In genomic region chr3:129215241-129215750, GRCm38 (mm10) we compare ENCODE assay signal across 10 mouse cellular contexts. TPM values are rescaled to one million over a fixed set of nuclear protein-coding genes. Genes with fewer than 3 reads are reported as not detected.
DNase-seq lines count a peak whose midpoint lies in the region; ATAC-seq lines count a peak whose summit lies in the region.
"Had no signal": no experiment of that assay in that cellular context is flagged by ENCODE, and none has a peak within 500 bp of the region (broad histone marks: within the 10 kb centered on the region; RNA-seq: fewer than 3 reads in every experiment).

No protein-coding gene starts in this region.

- H3K4me1 ChIP-seq in neural tube, embryonic 11.5 days (ENCODE audit: control insufficient read depth, insufficient read depth, low read length), result peaks cover 5% of the 10 kb centered on the region

- no peaks in the 10 kb centered on the region for H3K36me3 ChIP-seq in neural tube, embryonic 11.5 days (ENCODE audit: control insufficient read depth, insufficient read depth, low read length)

- H3K27ac ChIP-seq in neural tube, embryonic 11.5 days (ENCODE audit: low read depth, low read length), result no peak overlapping the region

- ATAC-seq in neural tube, embryonic 11.5 days (ENCODE audit: insufficient read depth, low FRiP score, low TSS enrichment), result no peak
- ATAC-seq in erythroid progenitor cell, adult 5-6 weeks (replicated peaks; ENCODE audit: low FRiP score, poor library complexity, severe bottlenecking), result no peak

- no peak overlapping the region; the same call in 1 of the 2 replicates for H3K4me2 ChIP-seq in neural tube, embryonic 11.5 days (ENCODE audit: low read depth)

- H3K27me3 ChIP-seq in neural tube, embryonic 11.5 days (ENCODE audit: control insufficient read depth, insufficient read depth, low read length), result peaks cover 91% of the 10 kb centered on the region

- H3K4me3 ChIP-seq in neural tube, embryonic 11.5 days (ENCODE audit: low read depth, low read length), result peak overlapping the region; percentile 45

- DNase-seq in kidney, adult 18-20 months, result peak; percentile 37
- no peak for DNase-seq in kidney, adult 9 months
- DNase-seq in embryo, embryonic 11 days, result peak; percentile 42
- DNase-seq in induced T-regulatory cell, adult 2 months (ENCODE audit: low read depth), result peak; percentile 18
- DNase-seq in neural tube, embryonic 11.5 days (ENCODE audit: low spot score), result peak; percentile 56
- DNase-seq in right cerebral cortex, postnatal 4 days, result no peak
- DNase-seq in thymus, postnatal 14 days, result no peak
- DNase-seq: cerebellum, postnatal 25 days; right cerebral cortex, adult 18-20 months had no signal

- H3K9me3 ChIP-seq in neural tube, embryonic 11.5 days (ENCODE audit: control insufficient read depth, low read length), result no peaks in the 10 kb centered on the region

- under 1% methylated on average over 26 of the region's 26 CpGs for WGBS in neural tube, embryonic 11.5 days

- H3K9ac ChIP-seq in neural tube, embryonic 11.5 days (ENCODE audit: low read length), result no peak overlapping the region

RNA-seq across cellular contexts. Expression of gene Pitx2, which starts 15.6 kb away (rescaled TPM):
- 16.1 and 19.1 TPM in 2 replicates for polyA plus RNA-seq in neural tube, embryonic 11.5 days (2014; fragmentation: Nextera tagmentation; extraction: Ambion mirVana)
- total RNA-seq in erythroid progenitor cell, adult 5-6 weeks (2015; ENCODE audit: low replicate concordance), result not detected in 2 replicates
- not detected in 2 replicates for total RNA-seq in erythroid progenitor cell, adult 5-6 weeks (2017; ENCODE audit: low replicate concordance)

Comparison
In these comparisons a context has a peak if more than half of its experiments do, and no peak if none do; other contexts are left out.
1. DNase-seq: peak in kidney, adult 18-20 months (single experiment), embryo, embryonic 11 days (single experiment), induced T-regulatory cell, adult 2 months (single experiment) and neural tube, embryonic 11.5 days (single experiment); none in kidney, adult 9 months (single experiment), right cerebral cortex, postnatal 4 days (single experiment) and thymus, postnatal 14 days (single experiment).